Mouse (Mus musculus) CD4-positive naive resting alpha-beta T cell, adult 76 days (primary cell): ENCODE results near the gene Tcte3. TPM values are rescaled to one million over a fixed set of nuclear protein-coding genes. Genes with fewer than 3 reads are reported as not detected.

Experiments used
- total RNA-seq: library from RNA; stranded (reverse); gene quantifications from one replicate; pipeline ENCODE4 v1.2.4, GENCODE M21; 2023

The Tcte3 gene
- not detected for total RNA-seq

GRCm38 (mm10) chr17:15041175-15041729 lies at the start of gene Tcte3, which contains the start of the genes Ermard and Gm3448:
Tcte3 (minus strand) TSS chr17:15041488.
Ermard (plus strand) TSS chr17:15041208.
Gm3448 (minus strand) TSS chr17:15041537.

GRCm38 (mm10) chr17:15009706-15010413 lies 31.4 kb downstream of the Tcte3 start, which contains the start of gene Gm3435:
Gm3435 (plus strand) TSS chr17:15010176.

GRCm38 (mm10) chr17:14978362-14979038 lies 62.8 kb downstream of the Tcte3 start, which contains the start of the genes 9030025P20Rik and Gm3417:
9030025P20Rik (plus strand) TSS chr17:14978468.
Gm3417 (minus strand) TSS chr17:14978790.

Other genes starting within 250 kb of the Tcte3 start
- not detected for gene Wdr27, start 98.3 kb downstream of the Tcte3 start, total RNA-seq
- gene 1600012H06Rik, start 98.3 kb downstream of the Tcte3 start, total RNA-seq = 18.6 TPM
- gene Phf10, start 80.2 kb downstream of the Tcte3 start, total RNA-seq = 28.2 TPM
- gene 9030025P20Rik, start 63.0 kb downstream of the Tcte3 start, total RNA-seq = 15.2 TPM
- not detected for gene Gm3417, start 62.7 kb downstream of the Tcte3 start, total RNA-seq
- 2.8 TPM for gene Gm3435, start 31.3 kb downstream of the Tcte3 start, total RNA-seq
- gene Ermard, start 280 bp downstream of the Tcte3 start, total RNA-seq = 111 TPM
- gene Gm3448, start within 50 bp of the Tcte3 start, total RNA-seq = 7.9 TPM